Mouse (Mus musculus): ENCODE measurements at regions not wholly inside any gene's neighbourhood (a gene's known extent, or its start where the extent isn't known, plus 50 kb on each side); places are given as distances from the start of the nearest gene placed in this dataset.

DNA sequence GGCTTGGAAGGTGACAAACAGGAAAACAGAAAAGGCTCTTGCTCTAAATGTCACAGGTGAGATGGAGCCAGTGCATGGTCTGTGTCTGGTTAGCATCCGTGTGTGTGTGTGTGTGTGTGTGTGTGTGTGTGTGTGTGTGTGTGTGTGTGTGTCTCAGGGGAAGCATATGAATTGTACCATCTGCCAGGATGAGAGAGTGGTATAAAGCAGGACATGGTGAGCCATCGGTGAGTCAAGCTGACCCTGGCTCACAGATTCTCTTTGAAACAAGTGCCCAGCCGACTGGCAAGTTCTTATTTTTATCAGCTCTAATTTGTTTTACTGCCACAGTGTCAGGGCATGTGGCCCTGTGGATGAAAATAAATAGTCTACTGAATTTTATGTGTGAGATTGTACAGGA, 153.6 kb upstream of the Phyhipl start:
- no peak for TF ChIP-seq POLR2A (IDR thresholded peaks at IDR 0.05; ENCODE audit: borderline replicate concordance, extremely low read depth, insufficient read depth, insufficient read length, poor library complexity, severe bottlenecking)
- DNase-seq (ENCODE audit: low read depth): peak; percentile 31

DNA sequence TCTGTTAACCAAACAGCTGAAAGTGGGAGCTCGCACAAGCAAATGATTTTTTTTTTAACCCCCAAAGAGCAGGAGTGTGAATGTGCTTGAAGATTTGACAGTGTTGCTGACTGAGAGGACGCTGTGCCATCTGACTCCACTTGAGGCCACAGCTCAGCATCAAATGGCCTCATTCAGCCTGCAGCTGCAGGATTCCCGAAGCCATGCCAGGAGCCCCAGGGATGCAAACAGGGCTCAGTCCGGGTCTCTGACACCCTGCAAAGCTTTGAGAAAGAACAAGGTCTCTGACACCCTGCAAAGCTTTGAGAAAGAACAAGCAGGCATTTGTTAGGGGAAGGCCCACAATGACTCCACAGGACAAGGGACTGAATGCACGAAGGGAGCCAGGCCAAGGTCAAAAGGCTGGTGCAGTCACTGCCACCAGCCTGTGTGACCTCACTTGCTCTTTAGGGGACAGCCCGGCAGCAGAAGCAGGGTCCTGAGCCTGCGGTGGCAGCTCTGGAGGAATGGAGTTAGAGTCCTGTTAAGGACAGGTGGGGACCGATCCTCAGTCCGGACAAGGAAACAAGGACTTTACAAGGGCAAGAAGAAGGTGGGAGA, 151.1 kb upstream of the Phyhipl start:
- peak; percentile 70 for DNase-seq (ENCODE audit: low read depth)
- TF ChIP-seq CTCF (IDR thresholded peaks at IDR 0.05; ENCODE audit: borderline replicate concordance, extremely low read depth, insufficient read depth, insufficient read length): no peak
- TF ChIP-seq POLR2A (IDR thresholded peaks at IDR 0.05; ENCODE audit: borderline replicate concordance, extremely low read depth, insufficient read depth, insufficient read length, poor library complexity, severe bottlenecking): no peak

DNA sequence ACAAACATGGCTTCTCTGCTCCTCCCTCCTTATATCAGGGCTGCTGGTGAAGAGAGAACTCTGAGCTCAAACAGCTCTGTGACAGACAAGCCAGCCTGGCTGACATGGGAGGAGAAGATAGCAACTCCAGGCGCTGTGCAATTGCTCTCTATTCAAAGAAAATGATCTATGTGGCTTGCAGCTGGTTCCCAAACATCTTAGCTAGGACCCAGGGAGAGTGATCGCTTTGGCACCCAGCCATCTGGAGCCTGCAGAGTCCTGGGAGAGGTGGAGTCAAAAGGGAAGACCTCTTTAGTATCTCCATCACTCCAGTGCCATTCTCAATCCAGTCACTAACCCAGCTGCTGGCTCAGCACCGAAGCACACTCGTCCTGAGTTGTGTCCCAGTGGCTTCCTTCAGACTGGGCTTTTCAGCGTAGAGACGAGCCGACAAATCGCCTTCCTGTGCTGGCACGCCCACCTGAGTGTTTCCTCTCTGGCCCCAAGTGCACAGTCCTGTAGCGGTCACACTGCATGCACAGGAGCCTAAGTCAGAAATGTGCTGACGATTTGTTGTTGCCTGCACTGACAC, 145.1 kb upstream of the Phyhipl start:
- TF ChIP-seq CTCF (IDR thresholded peaks at IDR 0.05; ENCODE audit: borderline replicate concordance, extremely low read depth, insufficient read depth, insufficient read length) (no peak), POLR2A (IDR thresholded peaks at IDR 0.05; ENCODE audit: borderline replicate concordance, extremely low read depth, insufficient read depth, insufficient read length, poor library complexity, severe bottlenecking) (no peak)
- DNase-seq (ENCODE audit: low read depth): peak; percentile 63

DNA sequence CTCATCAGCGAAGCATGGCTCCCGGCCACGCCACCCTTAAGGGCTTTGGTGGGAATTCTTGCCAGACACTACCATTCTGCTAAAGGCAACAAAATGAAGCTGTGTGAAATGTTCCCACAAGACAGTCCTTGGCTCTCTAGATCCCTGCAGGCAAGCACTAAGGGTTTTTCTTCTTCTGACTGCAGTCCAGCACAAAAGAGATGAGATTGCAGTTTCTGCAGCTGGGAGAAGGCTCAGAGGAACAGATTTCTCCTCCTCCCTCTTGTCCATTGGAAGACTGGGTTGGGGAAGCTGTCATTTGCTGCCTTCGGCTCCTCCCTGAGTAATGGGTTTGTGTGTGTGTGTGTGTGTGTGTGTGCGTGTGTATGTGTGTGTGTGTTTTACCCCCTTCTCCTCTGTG, 144.1 kb upstream of the Phyhipl start:
- peak; percentile 58 for DNase-seq (ENCODE audit: low read depth)
- TF ChIP-seq CTCF (IDR thresholded peaks at IDR 0.05; ENCODE audit: borderline replicate concordance, extremely low read depth, insufficient read depth, insufficient read length) (no peak), POLR2A (IDR thresholded peaks at IDR 0.05; ENCODE audit: borderline replicate concordance, extremely low read depth, insufficient read depth, insufficient read length, poor library complexity, severe bottlenecking) (no peak)

DNA sequence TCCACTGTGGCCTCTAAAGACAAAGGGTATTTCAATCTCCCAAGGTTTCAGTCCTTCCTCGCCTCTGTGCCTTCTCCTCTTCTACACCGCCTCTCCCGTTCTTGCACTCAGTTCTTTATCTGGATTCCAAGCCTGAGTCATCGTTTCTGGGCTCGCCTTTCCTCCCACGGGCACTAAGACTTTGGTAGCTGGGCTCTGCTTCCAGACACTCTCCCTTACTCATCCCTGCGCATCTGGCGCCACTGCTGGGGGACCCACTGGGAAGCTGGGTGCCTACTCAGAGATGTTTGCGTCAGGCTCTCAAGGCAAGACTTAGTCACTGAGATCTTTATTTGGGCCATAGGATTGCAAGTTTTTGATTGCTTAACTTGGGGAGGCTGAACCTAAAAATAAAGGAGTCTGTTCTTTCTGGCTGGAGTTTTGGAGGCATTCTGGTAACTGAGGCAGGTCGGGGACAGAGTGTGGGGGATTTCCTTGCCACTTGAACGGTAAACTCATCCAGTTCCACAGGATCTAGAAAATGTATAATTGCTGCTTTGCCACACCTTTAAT, 143.5 kb upstream of the Phyhipl start:
- DNase-seq (ENCODE audit: low read depth): peak; percentile 9
- no peak for TF ChIP-seq POLR2A (IDR thresholded peaks at IDR 0.05; ENCODE audit: borderline replicate concordance, extremely low read depth, insufficient read depth, insufficient read length, poor library complexity, severe bottlenecking)
- TF ChIP-seq CTCF (IDR thresholded peaks at IDR 0.05; ENCODE audit: borderline replicate concordance, extremely low read depth, insufficient read depth, insufficient read length): no peak

DNA sequence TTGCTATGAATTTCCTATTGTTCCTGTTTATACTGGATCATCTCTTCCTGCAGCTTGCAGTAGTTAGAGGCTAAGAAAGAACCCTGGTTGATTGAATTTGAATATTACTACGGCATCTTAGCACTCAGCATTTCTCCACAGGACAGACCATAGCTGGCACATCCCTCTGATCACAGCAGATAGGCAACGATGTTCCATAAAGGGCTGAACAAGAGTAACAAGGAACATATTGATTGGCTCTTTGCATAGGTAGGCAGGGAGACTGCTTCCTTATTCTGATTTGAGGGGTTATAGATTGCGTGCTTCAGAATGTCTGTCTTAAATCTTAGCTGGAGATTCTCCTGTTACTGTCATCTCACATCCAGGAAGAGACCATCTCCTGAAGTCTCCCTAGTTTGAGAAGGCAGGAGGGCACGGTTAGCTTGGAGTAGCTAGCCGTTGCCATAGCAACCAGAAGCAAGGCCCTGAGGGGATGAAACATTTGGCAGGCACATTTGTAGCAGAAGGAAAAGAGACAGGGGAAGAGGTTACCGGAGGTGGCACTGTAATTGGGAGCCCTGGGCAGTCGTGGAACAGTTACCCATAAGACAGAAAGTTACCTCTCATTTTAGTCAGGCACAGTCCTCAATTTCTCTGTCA, 133.2 kb upstream of the Phyhipl start:
- peak; percentile 90 for DNase-seq (ENCODE audit: low read depth)
- TF ChIP-seq POLR2A (IDR thresholded peaks at IDR 0.05; ENCODE audit: borderline replicate concordance, extremely low read depth, insufficient read depth, insufficient read length, poor library complexity, severe bottlenecking) (no peak), CTCF (IDR thresholded peaks at IDR 0.05; ENCODE audit: borderline replicate concordance, extremely low read depth, insufficient read depth, insufficient read length) (no peak)

- no peak for TF ChIP-seq POLR2A (IDR thresholded peaks at IDR 0.05; ENCODE audit: borderline replicate concordance, extremely low read depth, insufficient read depth, insufficient read length, poor library complexity, severe bottlenecking)
- no peak for TF ChIP-seq CTCF (IDR thresholded peaks at IDR 0.05; ENCODE audit: borderline replicate concordance, extremely low read depth, insufficient read depth, insufficient read length)
- DNase-seq (ENCODE audit: low read depth): no peak
Observed at GRCm38 (mm10) chr10:70781036-70781435, 125.3 kb upstream of the Phyhipl start.

DNA sequence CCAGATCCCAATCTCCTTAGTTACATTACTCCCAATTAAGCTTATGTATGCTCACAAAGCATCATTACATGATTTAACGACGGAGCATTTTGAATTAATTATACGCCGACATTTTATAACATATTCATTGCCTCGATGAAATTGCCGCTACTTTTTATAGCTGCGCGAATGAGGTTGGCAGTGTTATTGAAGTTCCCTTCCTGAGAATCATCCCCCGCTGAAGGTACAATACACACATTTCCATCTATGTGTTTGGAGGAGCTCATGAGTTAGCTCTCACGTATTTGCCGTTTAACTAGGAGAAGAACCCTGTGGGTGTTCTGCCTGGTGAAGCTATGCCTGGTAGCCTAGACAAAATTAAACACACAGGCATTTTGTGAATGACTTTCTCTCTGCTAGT, 122.8 kb upstream of the Phyhipl start:
- no peak for TF ChIP-seq POLR2A (IDR thresholded peaks at IDR 0.05; ENCODE audit: borderline replicate concordance, extremely low read depth, insufficient read depth, insufficient read length, poor library complexity, severe bottlenecking)
- TF ChIP-seq CTCF (IDR thresholded peaks at IDR 0.05; ENCODE audit: borderline replicate concordance, extremely low read depth, insufficient read depth, insufficient read length): no peak
- DNase-seq (ENCODE audit: low read depth): peak; percentile 31

GRCm38 (mm10) chr10:70774571-70774970, 118.8 kb upstream of the Phyhipl start:
- TF ChIP-seq POLR2A (IDR thresholded peaks at IDR 0.05; ENCODE audit: borderline replicate concordance, extremely low read depth, insufficient read depth, insufficient read length, poor library complexity, severe bottlenecking) (no peak), CTCF (IDR thresholded peaks at IDR 0.05; ENCODE audit: borderline replicate concordance, extremely low read depth, insufficient read depth, insufficient read length) (no peak)
- no peak for DNase-seq (ENCODE audit: low read depth)

DNA sequence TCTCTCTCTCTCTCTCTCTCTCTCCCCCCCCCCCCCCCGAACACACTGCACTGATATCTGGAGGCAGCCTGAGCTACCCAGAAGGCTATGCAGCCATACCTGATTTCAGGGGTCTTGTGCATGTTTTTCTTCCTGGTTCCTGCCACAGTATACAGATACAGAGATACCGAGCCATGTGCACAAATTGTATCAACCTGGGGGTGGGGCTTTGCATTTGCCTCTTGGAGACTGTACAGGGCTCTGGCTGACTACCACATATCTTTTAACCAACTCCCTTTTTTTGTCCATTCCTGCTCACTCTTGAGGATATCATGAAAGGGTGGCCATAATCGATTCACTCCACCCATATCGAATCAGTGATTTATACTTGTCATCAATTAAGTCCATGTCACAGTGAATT, 118.4 kb upstream of the Phyhipl start:
- no peak for TF ChIP-seq CTCF (IDR thresholded peaks at IDR 0.05; ENCODE audit: borderline replicate concordance, extremely low read depth, insufficient read depth, insufficient read length)
- no peak for TF ChIP-seq POLR2A (IDR thresholded peaks at IDR 0.05; ENCODE audit: borderline replicate concordance, extremely low read depth, insufficient read depth, insufficient read length, poor library complexity, severe bottlenecking)
- no peak for DNase-seq (ENCODE audit: low read depth)

GRCm38 (mm10) chr10:70767461-70767860, 111.7 kb upstream of the Phyhipl start:
- TF ChIP-seq CTCF (IDR thresholded peaks at IDR 0.05; ENCODE audit: borderline replicate concordance, extremely low read depth, insufficient read depth, insufficient read length) (no peak), POLR2A (IDR thresholded peaks at IDR 0.05; ENCODE audit: borderline replicate concordance, extremely low read depth, insufficient read depth, insufficient read length, poor library complexity, severe bottlenecking) (no peak)
- DNase-seq (ENCODE audit: low read depth): peak; percentile 36

DNA sequence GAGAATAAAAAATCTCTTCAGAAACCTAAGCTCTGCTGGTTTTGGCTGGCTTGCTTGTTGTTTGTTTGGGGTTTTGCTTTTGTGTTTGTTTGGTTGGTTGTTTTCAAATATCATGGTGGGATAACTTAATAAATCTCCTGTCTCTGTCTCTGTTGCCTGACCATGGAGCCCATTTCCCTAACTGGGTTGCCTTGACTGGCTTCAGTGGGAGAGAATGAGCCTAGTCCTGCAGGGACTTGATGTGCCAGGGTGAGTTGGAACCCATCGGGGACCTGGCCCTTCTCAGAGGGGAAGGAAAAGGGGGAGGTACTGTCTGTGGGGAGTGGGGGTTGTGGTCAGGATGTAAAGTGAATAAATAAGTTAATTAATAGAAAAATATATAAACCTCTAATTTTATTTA, 111.1 kb upstream of the Phyhipl start:
- TF ChIP-seq POLR2A (IDR thresholded peaks at IDR 0.05; ENCODE audit: borderline replicate concordance, extremely low read depth, insufficient read depth, insufficient read length, poor library complexity, severe bottlenecking): no peak
- no peak for TF ChIP-seq CTCF (IDR thresholded peaks at IDR 0.05; ENCODE audit: borderline replicate concordance, extremely low read depth, insufficient read depth, insufficient read length)

More for the DNA sequence above, 111.1 kb upstream of the Phyhipl start:
- no peak for DNase-seq (ENCODE audit: low read depth)

Data from brain, embryonic 14.5 days (tissue).